Mouse (Mus musculus): ENCODE measurements around the gene Akr7a5. TPM values are rescaled to one million over a fixed set of nuclear protein-coding genes. Genes with fewer than 3 reads are reported as not detected.

The Akr7a5 gene
- polyA plus RNA-seq, 1 experiment: 52.7 TPM

GRCm38 (mm10) chr4:139318449-139318848, 7.9 kb downstream of the Akr7a5 start:
- Histone ChIP-seq H3K4me1 (ENCODE audit: control insufficient read depth, insufficient read depth, insufficient read length, low read length) (no peaks in the 10 kb centered on the region), H3K27ac (replicated peaks; ENCODE audit: low read depth, low read length) (no peak overlapping the region), H3K4me3 (ENCODE audit: insufficient read depth, low read depth, low read length) (no peak overlapping the region)

GRCm38 (mm10) chr4:139319740-139320139, 9.2 kb downstream of the Akr7a5 start:
- no peaks in the 10 kb centered on the region for H3K4me1 ChIP-seq (ENCODE audit: control insufficient read depth, insufficient read depth, insufficient read length, low read length)
- H3K4me3 ChIP-seq (ENCODE audit: insufficient read depth, low read depth, low read length): no peak overlapping the region
- no peak overlapping the region for H3K27ac ChIP-seq (replicated peaks; ENCODE audit: low read depth, low read length)

- Histone ChIP-seq H3K4me3 (ENCODE audit: insufficient read depth, low read depth, low read length) (peak overlapping the region; percentile 50), H3K27ac (replicated peaks; ENCODE audit: low read depth, low read length) (no peak overlapping the region), H3K4me1 (ENCODE audit: control insufficient read depth, insufficient read depth, insufficient read length, low read length) (no peaks in the 10 kb centered on the region)
Measured at GRCm38 (mm10) chr4:139330605-139331004, 20.1 kb downstream of the Akr7a5 start.

- Histone ChIP-seq H3K4me1 (ENCODE audit: control insufficient read depth, insufficient read depth, insufficient read length, low read length) (no peaks in the 10 kb centered on the region; the same call in 1 of the 2 replicates), H3K4me3 (ENCODE audit: insufficient read depth, low read depth, low read length) (no peak overlapping the region), H3K27ac (replicated peaks; ENCODE audit: low read depth, low read length) (no peak overlapping the region)
Measured at GRCm38 (mm10) chr4:139334631-139335295, 24.2 kb downstream of the Akr7a5 start.

- no peaks in the 10 kb centered on the region; the same call in 1 of the 2 replicates for H3K4me1 ChIP-seq (ENCODE audit: control insufficient read depth, insufficient read depth, insufficient read length, low read length)
- H3K27ac ChIP-seq (replicated peaks; ENCODE audit: low read depth, low read length): no peak overlapping the region
- no peak overlapping the region for H3K4me3 ChIP-seq (ENCODE audit: insufficient read depth, low read depth, low read length)
Measured at GRCm38 (mm10) chr4:139335507-139335906, 25.0 kb downstream of the Akr7a5 start.

GRCm38 (mm10) chr4:139336822-139337483, 26.4 kb downstream of the Akr7a5 start:
- H3K27ac ChIP-seq (replicated peaks; ENCODE audit: low read depth, low read length): no peak overlapping the region
- H3K4me3 ChIP-seq (ENCODE audit: insufficient read depth, low read depth, low read length): peak overlapping the region; percentile 26; the same call in 1 of the 2 replicates
- H3K4me1 ChIP-seq (ENCODE audit: control insufficient read depth, insufficient read depth, insufficient read length, low read length): no peaks in the 10 kb centered on the region; the same call in 1 of the 2 replicates

- H3K4me3 ChIP-seq (ENCODE audit: insufficient read depth, low read depth, low read length): no peak overlapping the region
- H3K4me1 ChIP-seq (ENCODE audit: control insufficient read depth, insufficient read depth, insufficient read length, low read length): no peaks in the 10 kb centered on the region; the same call in 1 of the 2 replicates
- no peak overlapping the region for H3K27ac ChIP-seq (replicated peaks; ENCODE audit: low read depth, low read length)
Measured at GRCm38 (mm10) chr4:139338145-139338544, 27.6 kb downstream of the Akr7a5 start.

- no peaks in the 10 kb centered on the region; the same call in 1 of the 2 replicates for H3K4me1 ChIP-seq (ENCODE audit: control insufficient read depth, insufficient read depth, insufficient read length, low read length)
- H3K27ac ChIP-seq (replicated peaks; ENCODE audit: low read depth, low read length): no peak overlapping the region
- H3K4me3 ChIP-seq (ENCODE audit: insufficient read depth, low read depth, low read length): no peak overlapping the region
Measured at GRCm38 (mm10) chr4:139340835-139341234, 30.3 kb downstream of the Akr7a5 start.

GRCm38 (mm10) chr4:139341556-139342233, 31.2 kb downstream of the Akr7a5 start:
- Histone ChIP-seq H3K4me3 (ENCODE audit: insufficient read depth, low read depth, low read length) (no peak overlapping the region), H3K27ac (replicated peaks; ENCODE audit: low read depth, low read length) (no peak overlapping the region), H3K4me1 (ENCODE audit: control insufficient read depth, insufficient read depth, insufficient read length, low read length) (no peaks in the 10 kb centered on the region; the same call in 1 of the 2 replicates)

- Histone ChIP-seq H3K4me3 (ENCODE audit: insufficient read depth, low read depth, low read length) (no peak overlapping the region), H3K27ac (replicated peaks; ENCODE audit: low read depth, low read length) (no peak overlapping the region), H3K4me1 (ENCODE audit: control insufficient read depth, insufficient read depth, insufficient read length, low read length) (no peaks in the 10 kb centered on the region)
Measured at GRCm38 (mm10) chr4:139343718-139344117, 33.2 kb downstream of the Akr7a5 start.

GRCm38 (mm10) chr4:139345416-139346019, 35.0 kb downstream of the Akr7a5 start:
- Histone ChIP-seq H3K4me1 (ENCODE audit: control insufficient read depth, insufficient read depth, insufficient read length, low read length) (no peaks in the 10 kb centered on the region), H3K27ac (replicated peaks; ENCODE audit: low read depth, low read length) (no peak overlapping the region), H3K4me3 (ENCODE audit: insufficient read depth, low read depth, low read length) (no peak overlapping the region)

- Histone ChIP-seq H3K27ac (replicated peaks; ENCODE audit: low read depth, low read length) (peak within 1 kb of the TSS; percentile 95), H3K4me1 (ENCODE audit: control insufficient read depth, insufficient read depth, insufficient read length, low read length) (peaks cover 8% of the 10 kb centered on the region), H3K4me3 (ENCODE audit: insufficient read depth, low read depth, low read length) (peak within 1 kb of the TSS; percentile 91)
Measured at GRCm38 (mm10) chr4:139351931-139352711, 41.6 kb downstream of the Akr7a5 start, which contains the start of the genes Mrto4, Emc1 and Ubr4. TSS of gene Mrto4 (minus strand) at chr4:139352576. TSS of gene Emc1 (plus strand) at chr4:139352587. TSS of gene Ubr4 (plus strand) at chr4:139352609.

- peak overlapping the region; percentile 69; the same call in 1 of the 2 replicates for H3K27ac ChIP-seq (replicated peaks; ENCODE audit: low read depth, low read length)
- H3K4me1 ChIP-seq (ENCODE audit: control insufficient read depth, insufficient read depth, insufficient read length, low read length): peaks cover 8% of the 10 kb centered on the region
- peak overlapping the region; percentile 91 for H3K4me3 ChIP-seq (ENCODE audit: insufficient read depth, low read depth, low read length)
Measured at GRCm38 (mm10) chr4:139352832-139353231, 42.3 kb downstream of the Akr7a5 start.

- Histone ChIP-seq H3K4me3 (ENCODE audit: insufficient read depth, low read depth, low read length) (no peak overlapping the region), H3K27ac (replicated peaks; ENCODE audit: low read depth, low read length) (no peak overlapping the region), H3K4me1 (ENCODE audit: control insufficient read depth, insufficient read depth, insufficient read length, low read length) (peaks cover 2% of the 10 kb centered on the region)
Measured at GRCm38 (mm10) chr4:139357211-139357610, 46.7 kb downstream of the Akr7a5 start.

All from brown adipose tissue, adult 24 weeks (tissue).